25 mouse cellular contexts compared by ENCODE assay signal in genomic region chr6:48415636-48416035, GRCm38 (mm10). TPM values are rescaled to one million over a fixed set of nuclear protein-coding genes. Genes with fewer than 3 reads are reported as not detected.
A peak's percentile ranks its signal among the peaks of the same experiment; 100 is the strongest.
DNase-seq lines count a peak whose midpoint lies in the region; ATAC-seq and TF ChIP-seq lines count a peak whose summit lies in the region.
"Had no signal": no experiment of that assay in that cellular context is flagged by ENCODE, and none has a peak within 500 bp of the region (broad histone marks: within the 10 kb centered on the region; RNA-seq: fewer than 3 reads in every experiment).

No protein-coding gene starts in this region.

- no peaks in the 10 kb centered on the region for H3K9me3 ChIP-seq in hindbrain, embryonic 11.5 days (ENCODE audit: control insufficient read depth, low read length)
- H3K9me3 ChIP-seq: embryonic facial prominence, embryonic 10.5 days; forebrain, embryonic 15.5 days; heart, embryonic 10.5 days; limb, embryonic 12.5 days; liver, embryonic 12.5 days; megakaryocyte, embryonic 14.5 days; neural tube, embryonic 13.5 days had no signal

- peaks cover 6% of the 10 kb centered on the region for H3K36me3 ChIP-seq in testis, adult 2 months (ENCODE audit: control insufficient read depth, insufficient read depth, low read length)
- H3K36me3 ChIP-seq in hindbrain, embryonic 11.5 days (ENCODE audit: control insufficient read depth, insufficient read depth, low read length) = peaks cover 17% of the 10 kb centered on the region

- intact Hi-C loops in gastrocnemius, adult 2 months (cut with DNase I) = no loop called here

- H3K9ac ChIP-seq in hindbrain, embryonic 11.5 days (ENCODE audit: low read depth, low read length) = no peak overlapping the region
- H3K9ac ChIP-seq: forebrain, embryonic 15.5 days; limb, embryonic 12.5 days; liver, embryonic 12.5 days; neural tube, embryonic 13.5 days had no signal

- H3K4me1 ChIP-seq in testis, adult 2 months (ENCODE audit: control insufficient read depth, insufficient read depth, low read length) = no peaks in the 10 kb centered on the region
- no peaks in the 10 kb centered on the region; the same call in 1 of the 2 replicates for H3K4me1 ChIP-seq in hindbrain, embryonic 11.5 days (replicated peaks; ENCODE audit: control insufficient read depth, insufficient read depth, low read length)
- H3K4me1 ChIP-seq: forebrain, embryonic 15.5 days; liver, embryonic 12.5 days had no signal

- TF ChIP-seq CTCF in gastrocnemius, adult 2 months (IDR thresholded peaks at IDR 0.05) = no peak
- TF ChIP-seq CTCF in testis, adult 2 months (IDR thresholded peaks at IDR 0.05; ENCODE audit: control insufficient read depth, insufficient read depth, insufficient replicate concordance, low read depth, low read length) = no peak

- DNase-seq in gastrocnemius, adult 2 months = peak; percentile 14
- no peak for DNase-seq in gastrocnemius, adult 18-20 months (ENCODE audit: low spot score)
- DNase-seq in kidney, adult 9 months = peak; percentile 46
- no peak for DNase-seq in kidney, postnatal 14 days
- no peak for DNase-seq in testis, postnatal 14 days (ENCODE audit: low spot score)
- peak; percentile 87 to 93 for DNase-seq in adrenal gland, postnatal 36 days
- no peak for DNase-seq in hindbrain, embryonic 11.5 days (ENCODE audit: low spot score)
- DNase-seq: cerebellum, postnatal 10 days; heart, postnatal 4 days; kidney, postnatal 10 days; layer of hippocampus, postnatal 36 days; lung, adult 2 months; midbrain, embryonic 14.5 days had no signal

- H3K27ac ChIP-seq in gastrocnemius, adult 2 months = no peak overlapping the region
- H3K27ac ChIP-seq in testis, adult 2 months (ENCODE audit: control insufficient read depth, insufficient read depth, low read depth, low read length) = no peak overlapping the region
- H3K27ac ChIP-seq in hindbrain, embryonic 11.5 days (ENCODE audit: low read depth, low read length) = no peak overlapping the region
- H3K27ac ChIP-seq: embryonic facial prominence, embryonic 10.5 days; forebrain, embryonic 15.5 days; heart, embryonic 10.5 days; layer of hippocampus, adult 2 months; limb, embryonic 12.5 days; liver, embryonic 12.5 days; neural tube, embryonic 13.5 days; stomach, postnatal 0 days had no signal

- no peaks in the 10 kb centered on the region for H3K27me3 ChIP-seq in testis, adult 2 months (ENCODE audit: control insufficient read depth, insufficient read depth, low read length)
- no peaks in the 10 kb centered on the region for H3K27me3 ChIP-seq in hindbrain, embryonic 11.5 days (ENCODE audit: control insufficient read depth, insufficient read depth, low read length)
- H3K27me3 ChIP-seq: forebrain, embryonic 15.5 days; limb, embryonic 12.5 days; liver, embryonic 12.5 days; neural tube, embryonic 13.5 days had no signal

- no peak overlapping the region for H3K4me3 ChIP-seq in gastrocnemius, adult 2 months
- no peak overlapping the region for H3K4me3 ChIP-seq in testis, adult 2 months (ENCODE audit: control insufficient read depth, low read depth, low read length)
- H3K4me3 ChIP-seq in hindbrain, embryonic 11.5 days (ENCODE audit: low read depth, low read length) = no peak overlapping the region
- H3K4me3 ChIP-seq: embryonic facial prominence, embryonic 10.5 days; forebrain, embryonic 15.5 days; heart, embryonic 10.5 days; layer of hippocampus, adult 2 months; limb, embryonic 12.5 days; liver, embryonic 12.5 days; megakaryocyte, embryonic 14.5 days; neural tube, embryonic 13.5 days had no signal

- no peak for ATAC-seq in hindbrain, embryonic 11.5 days (ENCODE audit: low FRiP score)
- ATAC-seq: forebrain, embryonic 15.5 days; hindbrain, embryonic 16.5 days; intestine, embryonic 16.5 days; liver, embryonic 12.5 days had no signal

- WGBS in hindbrain, embryonic 11.5 days = 96% methylated on average over 7 of the region's 7 CpGs

- peak; percentile 18; the same call in 1 of the 2 replicates for TF ChIP-seq POLR2A in testis, adult 2 months (IDR thresholded peaks at IDR 0.05; ENCODE audit: control insufficient read depth, low read depth, low read length)

- no peak overlapping the region for H3K4me2 ChIP-seq in hindbrain, embryonic 11.5 days (replicated peaks; ENCODE audit: low read depth, low read length)
- H3K4me2 ChIP-seq: forebrain, embryonic 15.5 days; limb, embryonic 12.5 days; liver, embryonic 12.5 days; neural tube, embryonic 13.5 days had no signal

RNA-seq across cellular contexts. Expression of gene Krba1, which starts 20.2 kb away (rescaled TPM):
- total RNA-seq in gastrocnemius, adult 2 months (2021) = 10 to 100 TPM; 18.7 to 21.0 TPM
- 10 to 100 TPM; 15.9 to 18.3 TPM for total RNA-seq in gastrocnemius, adult 18-20 months (2021)
- polyA plus RNA-seq in testis, adult 2 months (2012; rRNA removed) = 54.8 and 60.1 TPM in 2 replicates
- total RNA-seq in adrenal gland, postnatal 36 days (2021) = 10 to 100 TPM; 19.2 to 37.3 TPM
- polyA plus RNA-seq in hindbrain, embryonic 11.5 days (2014; fragmentation: Nextera tagmentation; extraction: Ambion mirVana) = 16.0 and 19.1 TPM in 2 replicates

RNA-seq across cellular contexts. Expression of gene Zfp467, which starts 30.0 kb away (rescaled TPM):
- total RNA-seq in gastrocnemius, adult 2 months (2021) = 10 to 100 TPM; 45.4 to 52.3 TPM
- total RNA-seq in gastrocnemius, adult 18-20 months (2021) = 10 to 100 TPM; 50.1 to 57.1 TPM
- 1.4 and 1.8 TPM in 2 replicates for polyA plus RNA-seq in testis, adult 2 months (2012; rRNA removed)
- 10 to 100 TPM; 31.2 to 62.6 TPM for total RNA-seq in adrenal gland, postnatal 36 days (2021)
- polyA plus RNA-seq in hindbrain, embryonic 11.5 days (2014; fragmentation: Nextera tagmentation; extraction: Ambion mirVana) = 13.3 and 14.9 TPM in 2 replicates

RNA-seq across cellular contexts. Expression of gene Sspo, which starts 32.4 kb away (rescaled TPM):
- total RNA-seq in gastrocnemius, adult 2 months (2021) = under 1 TPM; 0.50 to 0.69 TPM
- total RNA-seq in gastrocnemius, adult 18-20 months (2021) = under 1 TPM; 0.19 to 0.71 TPM
- polyA plus RNA-seq in testis, adult 2 months (2012; rRNA removed) = 1.6 and 2.1 TPM in 2 replicates
- total RNA-seq in adrenal gland, postnatal 36 days (2021) = 1 to 10 TPM; 1.9 to 2.4 TPM
- 0.05 and 0.17 TPM in 2 replicates for polyA plus RNA-seq in hindbrain, embryonic 11.5 days (2014; fragmentation: Nextera tagmentation; extraction: Ambion mirVana)

Comparison
In these comparisons a context has a peak if more than half of its experiments do, and no peak if none do; other contexts are left out.
1. DNase-seq: peak in gastrocnemius, adult 2 months (single experiment), kidney, adult 9 months (single experiment) and adrenal gland, postnatal 36 days (2 of 2); none in gastrocnemius, adult 18-20 months (single experiment), kidney, postnatal 14 days (single experiment), testis, postnatal 14 days (single experiment) and hindbrain, embryonic 11.5 days (single experiment).